Mouse (Mus musculus): ENCODE measurements at regions not wholly inside any gene's neighbourhood (a gene's known extent, or its start where the extent isn't known, plus 50 kb on each side); places are given as distances from the start of the nearest gene placed in this dataset.
"Not testable (repeated sequence)": the region's sequence is repeated elsewhere in the genome, so short reads cannot be mapped to it uniquely, and the experiment has no call there.

- DNase-seq (ENCODE audit: extremely low spot score in 1 of 2, low spot score in 2 of 2), result peak in 1 of 2 experiments; percentile 23
- intact Hi-C loops (cut with DNase I), result no loop called here
Observed at GRCm38 (mm10) chr2:10658317-10658716, 288.0 kb downstream of the Sfmbt2 start.

GRCm38 (mm10) chr2:10667915-10668314, 297.6 kb downstream of the Sfmbt2 start:
- intact Hi-C loops (cut with DNase I); DNase-seq (ENCODE audit: extremely low spot score in 1 of 2, low spot score in 2 of 2): not testable (repeated sequence)

GRCm38 (mm10) chr2:10670423-10671298, 300.4 kb downstream of the Sfmbt2 start:
- intact Hi-C loops (cut with DNase I), result no loop called here
- DNase-seq (ENCODE audit: extremely low spot score in 1 of 2, low spot score in 2 of 2), result no peak

- intact Hi-C loops (cut with DNase I), result no loop called here
- peak in 1 of 2 experiments; percentile 3 for DNase-seq (ENCODE audit: extremely low spot score in 1 of 2, low spot score in 2 of 2)
Observed at GRCm38 (mm10) chr2:10671299-10671632, 301.0 kb downstream of the Sfmbt2 start.

GRCm38 (mm10) chr2:10672196-10672595, 301.9 kb downstream of the Sfmbt2 start:
- no peak for DNase-seq (ENCODE audit: extremely low spot score in 1 of 2, low spot score in 2 of 2)
- intact Hi-C loops (cut with DNase I), result no loop called here

- DNase-seq (ENCODE audit: extremely low spot score in 1 of 2, low spot score in 2 of 2), result no peak
- intact Hi-C loops (cut with DNase I), result no loop called here
Observed at GRCm38 (mm10) chr2:10674738-10675349, 304.5 kb downstream of the Sfmbt2 start.

GRCm38 (mm10) chr2:10701459-10701858, 331.1 kb downstream of the Sfmbt2 start:
- intact Hi-C loops (cut with DNase I), result no loop called here
- DNase-seq (ENCODE audit: extremely low spot score in 1 of 2, low spot score in 2 of 2), result peak in 1 of 2 experiments; percentile 43

- no peak for DNase-seq (ENCODE audit: extremely low spot score in 1 of 2, low spot score in 2 of 2)
Observed at GRCm38 (mm10) chr2:10718366-10718765, 348.1 kb downstream of the Sfmbt2 start.

GRCm38 (mm10) chr2:10734337-10734736, 364.0 kb downstream of the Sfmbt2 start:
- DNase-seq (ENCODE audit: extremely low spot score in 1 of 2, low spot score in 2 of 2); intact Hi-C loops (cut with DNase I): not testable (repeated sequence)

More at GRCm38 (mm10) chr2:10718366-10718765, 348.1 kb downstream of the Sfmbt2 start:
- intact Hi-C loops (cut with DNase I), result no loop called here

GRCm38 (mm10) chr2:10736696-10737457, 366.6 kb downstream of the Sfmbt2 start:
- intact Hi-C loops (cut with DNase I), result no loop called here
- DNase-seq (ENCODE audit: extremely low spot score in 1 of 2, low spot score in 2 of 2), result peak in 1 of 2 experiments; percentile 11

GRCm38 (mm10) chr2:10737458-10737775, 367.1 kb downstream of the Sfmbt2 start:
- DNase-seq (ENCODE audit: extremely low spot score in 1 of 2, low spot score in 2 of 2), result peak in 1 of 2 experiments; percentile 16

GRCm38 (mm10) chr2:10745127-10745526, 374.8 kb downstream of the Sfmbt2 start:
- intact Hi-C loops (cut with DNase I), result no loop called here
- DNase-seq (ENCODE audit: extremely low spot score in 1 of 2, low spot score in 2 of 2), result no peak

More at GRCm38 (mm10) chr2:10737458-10737775, 367.1 kb downstream of the Sfmbt2 start:
- intact Hi-C loops (cut with DNase I), result no loop called here

- intact Hi-C loops (cut with DNase I), result no loop called here
- peak; percentile 44 to 59 for DNase-seq (ENCODE audit: extremely low spot score in 1 of 2, low spot score in 2 of 2)
Observed at GRCm38 (mm10) chr2:10755375-10755774, 385.1 kb downstream of the Sfmbt2 start.

GRCm38 (mm10) chr2:10757202-10757840, 387.0 kb downstream of the Sfmbt2 start:
- DNase-seq (ENCODE audit: extremely low spot score in 1 of 2, low spot score in 2 of 2), result no peak
- intact Hi-C loops (cut with DNase I), result no loop called here

- intact Hi-C loops (cut with DNase I), result no loop called here
- no peak for DNase-seq (ENCODE audit: extremely low spot score in 1 of 2, low spot score in 2 of 2)
Observed at GRCm38 (mm10) chr2:10757886-10758285, 387.6 kb downstream of the Sfmbt2 start.

- intact Hi-C loops (cut with DNase I), result no loop called here
- no peak for DNase-seq (ENCODE audit: extremely low spot score in 1 of 2, low spot score in 2 of 2)
Observed at GRCm38 (mm10) chr2:10762236-10762635, 391.9 kb downstream of the Sfmbt2 start.

GRCm38 (mm10) chr2:10783071-10783470, 388.8 kb upstream of the Prkcq start:
- intact Hi-C loops (cut with DNase I), result no loop called here
- DNase-seq (ENCODE audit: extremely low spot score in 1 of 2, low spot score in 2 of 2), result no peak

- intact Hi-C loops (cut with DNase I), result no loop called here
- DNase-seq (ENCODE audit: extremely low spot score in 1 of 2, low spot score in 2 of 2), result no peak
Observed at GRCm38 (mm10) chr2:10783594-10783993, 388.3 kb upstream of the Prkcq start.

GRCm38 (mm10) chr2:10784266-10784665, 387.6 kb upstream of the Prkcq start:
- intact Hi-C loops (cut with DNase I), result loop anchor here (2.0 kb wide), 1 partner anchor 275 kb away; no protein-coding TSS in a partner anchor

More at GRCm38 (mm10) chr2:10784266-10784665, 387.6 kb upstream of the Prkcq start:
- no peak for DNase-seq (ENCODE audit: extremely low spot score in 1 of 2, low spot score in 2 of 2)
